Mouse (Mus musculus) ES-E14 (cell line): Measurements from ENCODE around the gene Sypl2. TPM values are rescaled to one million over a fixed set of nuclear protein-coding genes. Genes with fewer than 3 reads are reported as not detected.

Source experiments
- DNase-seq: peaks from one replicate; pipeline ENCODE4 v3.0.0-alpha.2; 2013; ENCODE audit warnings: low read depth, low spot score
- H3K27ac ChIP-seq: 2 replicates; pipeline ENCODE4 v1.5.1; 2012; ENCODE audit warnings: low read depth, mild to moderate bottlenecking, low read length, moderate library complexity, mixed read lengths; ENCODE audit not compliant: poor library complexity, insufficient read depth, severe bottlenecking
- H3K36me3 ChIP-seq: 2 replicates; pipeline ENCODE4 v1.6.1; 2012; ENCODE audit warnings: mild to moderate bottlenecking, low read length, moderate library complexity, mixed read lengths; ENCODE audit not compliant: control insufficient read depth, poor library complexity, insufficient read depth, severe bottlenecking
- H3K4me1 ChIP-seq, 2 experiments: fragments of 150-350 bp in 1 of 2; sonication (generic) in 1 of 2; 2 replicates each; pipeline ENCODE4 v1.6.1; 2012; ENCODE audit warnings: low read length in 2 of 2, mild to moderate bottlenecking in 1 of 2, mixed read lengths in 1 of 2; ENCODE audit not compliant: control insufficient read depth in 2 of 2, insufficient read depth in 2 of 2, poor library complexity in 1 of 2
- H3K4me3 ChIP-seq, 2 experiments: fragments of 150-350 bp in 1 of 2; sonication (generic) in 1 of 2; 2 replicates each; pipeline ENCODE4 v1.5.1; 2012; ENCODE audit warnings: low read length in 2 of 2, low read depth in 1 of 2, mild to moderate bottlenecking in 1 of 2, mixed read lengths in 1 of 2; ENCODE audit not compliant: insufficient read depth in 1 of 2, poor library complexity in 1 of 2, severe bottlenecking in 1 of 2
- H3K9ac ChIP-seq: 2 replicates; pipeline ENCODE4 v1.6.1; 2012; ENCODE audit warnings: low read depth, mild to moderate bottlenecking, low read length, mixed read lengths; ENCODE audit not compliant: poor library complexity, insufficient read depth, severe bottlenecking
- H3K9me3 ChIP-seq: fragments of 150-350 bp; sonication (generic); 2 replicates; pipeline ENCODE4 v1.6.1; 2012; ENCODE audit warnings: low read depth, mild to moderate bottlenecking, low read length; ENCODE audit not compliant: control insufficient read depth, insufficient read depth
- CHD2 ChIP-seq: IDR thresholded peaks from 2 replicates; pipeline ENCODE4 v1.6.1; 2014; ENCODE audit warnings: mild to moderate bottlenecking, low read depth, low read length, inconsistent platforms
- HCFC1 ChIP-seq: IDR thresholded peaks from 2 replicates; pipeline ENCODE4 v1.6.1; 2012; ENCODE audit warnings: low read length, inconsistent platforms, borderline replicate concordance; ENCODE audit not compliant: insufficient read depth
- MAFK ChIP-seq: IDR thresholded peaks from 2 replicates; pipeline ENCODE4 v1.6.1; 2014; ENCODE audit warnings: mild to moderate bottlenecking, low read depth, low read length, inconsistent platforms; ENCODE audit not compliant: insufficient read depth
- ZC3H11A ChIP-seq: IDR thresholded peaks from 2 replicates; pipeline ENCODE4 v1.6.1; 2012; ENCODE audit warnings: low read depth, mild to moderate bottlenecking, inconsistent platforms, low read length, borderline replicate concordance
- ZNF384 ChIP-seq: IDR thresholded peaks from 2 replicates; pipeline ENCODE4 v1.6.1; 2012; ENCODE audit warnings: low read depth, low read length, inconsistent platforms
- in situ Hi-C, 2 experiments: fragments of 600-800 bp; cut with MboI; formaldehyde crosslinking; loops; one replicate each; pipeline ENCODE4 v1.15.1; 2025; ENCODE audit warnings: low sequenced_read_pairs in 2 of 2, inconsistent platforms in 1 of 2; ENCODE audit not compliant: unreplicated experiment in 2 of 2
- total RNA-seq: library from RNA; depleted of rRNA; stranded (reverse); fragments of 300-350 nt; gene quantifications from 2 replicates; pipeline ENCODE4 v1.2.3, GENCODE M21; 2012

Gene Sypl2
- total RNA-seq, 1 experiment, result 0.62 TPM

DNA sequence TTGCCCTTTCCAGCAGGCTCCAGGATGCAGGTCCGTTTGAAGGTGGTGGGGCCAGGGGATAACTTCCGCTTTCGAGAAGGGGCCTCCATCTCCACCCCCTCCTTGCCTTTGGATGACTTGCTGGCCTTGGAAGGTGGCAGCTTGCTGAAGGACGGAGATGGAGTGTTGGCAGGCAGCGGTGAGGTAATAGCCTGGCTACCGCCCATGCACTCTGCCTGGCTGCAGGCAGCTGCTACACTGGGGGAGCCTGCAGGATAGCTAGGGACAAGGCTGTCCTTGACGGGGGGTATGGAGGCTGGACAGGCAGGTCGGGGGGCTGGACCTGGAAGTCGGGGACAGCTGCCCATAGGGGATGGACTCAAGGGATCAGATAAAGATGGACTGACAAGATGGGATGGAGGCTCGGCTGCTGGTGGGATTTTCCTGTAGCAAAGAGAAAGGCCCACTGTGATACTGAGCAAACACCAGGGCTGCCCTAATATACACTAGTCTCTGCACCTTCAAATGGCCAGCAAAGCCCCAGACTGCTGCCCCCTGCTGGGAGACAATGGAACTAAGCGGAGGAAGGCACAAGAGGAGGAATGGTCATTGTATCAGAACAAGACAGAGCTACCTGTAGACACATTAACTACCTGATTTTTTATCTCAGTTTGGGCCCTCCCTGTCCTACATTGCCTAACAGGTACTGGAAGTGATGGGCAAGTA lies 22.7 kb downstream of the Sypl2 start:
- Histone ChIP-seq H3K4me1 (peaks cover 2 to 26% of the 10 kb centered on the region in 2 experiments; a peak in 3 of 4 replicates), H3K9ac (no peak overlapping the region), H3K9me3 (no peaks in the 10 kb centered on the region), H3K27ac (no peak overlapping the region), H3K36me3 (peaks cover 26% of the 10 kb centered on the region; the same call in 1 of the 2 replicates), H3K4me3 (no peak overlapping the region)
- in situ Hi-C loops, result no loop called here
- no peak for TF ChIP-seq ZC3H11A
- TF ChIP-seq MAFK, result no peak
- no peak for TF ChIP-seq CHD2
- TF ChIP-seq HCFC1, result no peak
- no peak for TF ChIP-seq ZNF384
- no peak for DNase-seq

- Histone ChIP-seq H3K9ac (no peak overlapping the region), H3K9me3 (no peaks in the 10 kb centered on the region), H3K4me1 (peaks cover 2 to 26% of the 10 kb centered on the region in 2 experiments; a peak in 3 of 4 replicates), H3K36me3 (peaks cover 25% of the 10 kb centered on the region; the same call in 1 of the 2 replicates), H3K27ac (no peak overlapping the region), H3K4me3 (no peak overlapping the region)
- in situ Hi-C loops, result no loop called here
- no peak for DNase-seq
- TF ChIP-seq HCFC1 (no peak), MAFK (no peak), ZNF384 (no peak), CHD2 (no peak), ZC3H11A (no peak)
Measured at GRCm38 (mm10) chr3:108203212-108203611, 23.2 kb downstream of the Sypl2 start.

DNA sequence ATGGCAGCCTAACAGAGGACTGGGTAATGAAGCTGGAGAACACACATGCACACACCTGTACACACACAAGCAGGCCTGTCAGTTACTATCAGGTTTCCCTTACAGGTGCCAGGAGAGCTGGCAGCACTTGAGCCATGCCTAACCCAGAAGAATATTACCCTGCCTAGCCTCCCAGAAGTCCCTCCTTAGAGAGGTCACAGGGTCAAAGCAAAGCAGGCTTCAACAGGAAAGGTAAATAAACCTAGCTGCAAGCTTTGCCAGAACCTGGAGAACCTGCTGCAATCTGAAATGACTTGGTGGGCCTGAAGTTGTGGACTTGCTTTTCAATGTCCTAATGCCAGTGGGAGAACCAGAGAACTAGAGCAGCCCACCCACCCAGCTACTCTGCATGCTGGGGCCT lies 23.9 kb downstream of the Sypl2 start:
- Histone ChIP-seq H3K27ac (no peak overlapping the region), H3K4me3 (no peak overlapping the region), H3K4me1 (peaks cover 2 to 24% of the 10 kb centered on the region in 2 experiments; a peak in 3 of 4 replicates), H3K9ac (no peak overlapping the region), H3K36me3 (peaks cover 20% of the 10 kb centered on the region; the same call in 1 of the 2 replicates), H3K9me3 (no peaks in the 10 kb centered on the region)
- no peak for TF ChIP-seq HCFC1
- TF ChIP-seq ZNF384, result no peak
- no peak for TF ChIP-seq ZC3H11A
- no peak for TF ChIP-seq CHD2
- no peak for TF ChIP-seq MAFK
- in situ Hi-C loops, result no loop called here
- DNase-seq, result no peak

GRCm38 (mm10) chr3:108200329-108201323 lies 25.8 kb downstream of the Sypl2 start, which contains the start of gene Cyb561d1:
TSS of gene Cyb561d1 (minus strand) at chr3:108201212.
- peak; percentile 96 for DNase-seq
- no peaks in the 10 kb centered on the region for H3K9me3 ChIP-seq
- peak within 1 kb of the TSS; percentile 89 for H3K9ac ChIP-seq
- H3K36me3 ChIP-seq, result peaks cover 10% of the 10 kb centered on the region; the same call in 1 of the 2 replicates
- H3K4me3 ChIP-seq, result peak within 1 kb of the TSS; percentile 89 to 96
- TF ChIP-seq MAFK, result no peak
- TF ChIP-seq HCFC1, result 0 out of 2 replicates have a peak, but pooled peaks have one; percentile 13
- H3K27ac ChIP-seq, result peak within 1 kb of the TSS; percentile 70
- in situ Hi-C loops, result no loop called here
- H3K4me1 ChIP-seq, result peaks cover 2 to 25% of the 10 kb centered on the region in 2 experiments; a peak in 3 of 4 replicates
